Mouse (Mus musculus): ENCODE measurements around the gene Mbtps2.

DNA sequence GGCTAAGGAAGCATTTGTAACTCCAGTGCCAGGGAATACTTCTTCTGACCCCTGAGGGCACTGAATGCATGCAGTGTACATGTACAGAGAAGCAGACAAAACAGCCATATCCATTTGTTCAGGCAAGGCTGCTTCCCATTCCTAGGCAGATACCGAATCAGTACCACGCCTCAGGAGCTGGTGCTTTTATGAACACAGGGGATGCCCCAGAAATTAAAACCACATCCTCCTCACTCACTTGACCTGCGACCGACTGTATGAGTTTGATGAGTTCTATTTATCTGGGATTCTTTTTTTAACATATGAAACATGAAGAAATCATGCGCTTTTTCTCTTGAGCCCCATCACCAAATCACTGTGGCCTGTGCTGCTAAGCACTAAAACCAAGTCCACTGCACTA lies 1.7 kb downstream of the Mbtps2 start:
- no peak for TF ChIP-seq CTCF (IDR thresholded peaks at IDR 0.05; ENCODE audit: insufficient read depth, low read length)
- no peak for TF ChIP-seq POLR2A (IDR thresholded peaks at IDR 0.05; ENCODE audit: borderline replicate concordance, extremely low read depth, low read depth, low read length)
